Mouse (Mus musculus): ENCODE measurements around the gene Ccdc102a. TPM values are rescaled to one million over a fixed set of nuclear protein-coding genes. Genes with fewer than 3 reads are reported as not detected.

Ccdc102a gene
- total RNA-seq (2015), result 1.8 and 3.3 TPM in 2 replicates
- 9.1 and 10.7 TPM in 2 replicates for total RNA-seq (2017)

GRCm38 (mm10) chr8:94917851-94918495, at the start of gene Ccdc102a:
Ccdc102a (minus strand) TSS chr8:94918098.
- no peak for ATAC-seq (ENCODE audit: poor library complexity, severe bottlenecking)

DNA sequence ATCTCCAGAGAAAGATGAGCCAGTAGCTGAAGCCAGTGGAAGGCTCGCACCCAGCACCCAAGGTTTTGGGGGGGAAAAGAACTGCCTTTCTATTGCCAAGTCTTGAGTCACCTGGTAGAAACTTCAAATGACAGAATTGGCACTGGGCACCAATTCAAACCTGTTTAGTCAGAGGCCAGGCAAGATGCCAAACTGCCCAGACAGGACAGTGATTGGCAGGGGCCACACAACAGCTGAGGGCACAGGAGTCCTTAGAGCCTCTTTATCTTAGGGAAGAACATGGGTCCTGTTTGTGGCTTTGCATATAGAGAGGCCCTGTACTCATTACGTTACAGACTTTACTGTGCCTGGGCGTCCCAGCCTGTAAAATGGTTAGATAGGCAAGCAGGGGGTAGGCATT, 49.7 kb upstream of the Ccdc102a start:
- ATAC-seq (ENCODE audit: poor library complexity, severe bottlenecking), result no peak

- peak; percentile 44 for ATAC-seq (ENCODE audit: poor library complexity, severe bottlenecking)
These were observed 49.2 kb upstream of the Ccdc102a start for GRCm38 (mm10) chr8:94967071-94967470.

DNA sequence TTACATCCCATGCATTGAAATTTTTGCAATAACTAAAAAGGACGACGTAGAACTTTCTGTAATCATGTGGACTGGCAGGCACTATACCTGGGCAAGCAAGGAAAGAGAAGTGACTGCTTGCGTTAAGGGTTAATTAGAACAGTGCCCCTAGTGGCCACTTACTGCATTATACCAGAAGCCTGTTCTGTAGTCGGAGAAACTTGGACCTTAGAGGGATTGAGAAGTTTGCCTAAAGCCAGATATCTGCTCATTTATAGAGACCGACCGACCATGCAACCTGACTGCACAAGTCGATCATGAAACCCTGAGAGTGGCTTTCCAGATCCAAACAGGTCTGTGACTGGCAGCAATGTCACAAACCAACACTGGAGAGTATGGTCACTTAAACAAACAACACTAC, 48.7 kb upstream of the Ccdc102a start:
- ATAC-seq (ENCODE audit: poor library complexity, severe bottlenecking), result peak; percentile 74

DNA sequence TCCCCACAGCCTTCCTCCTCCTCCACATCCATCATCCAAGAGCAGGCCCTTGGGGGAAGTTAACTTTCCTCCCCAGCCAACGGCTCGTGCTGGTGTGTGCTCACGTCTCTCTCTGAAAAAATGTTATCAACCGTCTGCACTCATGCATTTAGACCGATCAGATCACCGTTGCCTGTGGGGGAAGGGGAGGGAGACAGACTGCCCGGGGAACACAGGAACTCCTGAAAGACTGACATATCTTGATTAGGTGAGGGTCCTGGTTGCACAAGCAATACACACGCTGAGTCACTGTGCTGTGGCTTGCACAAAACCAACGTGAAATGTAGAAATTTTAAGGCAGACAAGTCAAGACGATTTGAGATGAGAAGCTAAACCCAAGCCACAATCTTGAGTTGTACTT, 46.9 kb upstream of the Ccdc102a start:
- peak; percentile 74 for ATAC-seq (ENCODE audit: poor library complexity, severe bottlenecking)

GRCm38 (mm10) chr8:94962201-94962600, 44.3 kb upstream of the Ccdc102a start:
- ATAC-seq (ENCODE audit: poor library complexity, severe bottlenecking), result no peak

- ATAC-seq (ENCODE audit: poor library complexity, severe bottlenecking), result no peak
These were observed 38.2 kb upstream of the Ccdc102a start for GRCm38 (mm10) chr8:94956078-94956574.

- peak; percentile 94 for ATAC-seq (ENCODE audit: poor library complexity, severe bottlenecking)
These were observed 37.2 kb upstream of the Ccdc102a start for GRCm38 (mm10) chr8:94954921-94955758.

- peak; percentile 10; the same call in 1 of the 2 replicates for ATAC-seq (ENCODE audit: poor library complexity, severe bottlenecking)
These were observed 36.5 kb upstream of the Ccdc102a start for GRCm38 (mm10) chr8:94954368-94954737.

DNA sequence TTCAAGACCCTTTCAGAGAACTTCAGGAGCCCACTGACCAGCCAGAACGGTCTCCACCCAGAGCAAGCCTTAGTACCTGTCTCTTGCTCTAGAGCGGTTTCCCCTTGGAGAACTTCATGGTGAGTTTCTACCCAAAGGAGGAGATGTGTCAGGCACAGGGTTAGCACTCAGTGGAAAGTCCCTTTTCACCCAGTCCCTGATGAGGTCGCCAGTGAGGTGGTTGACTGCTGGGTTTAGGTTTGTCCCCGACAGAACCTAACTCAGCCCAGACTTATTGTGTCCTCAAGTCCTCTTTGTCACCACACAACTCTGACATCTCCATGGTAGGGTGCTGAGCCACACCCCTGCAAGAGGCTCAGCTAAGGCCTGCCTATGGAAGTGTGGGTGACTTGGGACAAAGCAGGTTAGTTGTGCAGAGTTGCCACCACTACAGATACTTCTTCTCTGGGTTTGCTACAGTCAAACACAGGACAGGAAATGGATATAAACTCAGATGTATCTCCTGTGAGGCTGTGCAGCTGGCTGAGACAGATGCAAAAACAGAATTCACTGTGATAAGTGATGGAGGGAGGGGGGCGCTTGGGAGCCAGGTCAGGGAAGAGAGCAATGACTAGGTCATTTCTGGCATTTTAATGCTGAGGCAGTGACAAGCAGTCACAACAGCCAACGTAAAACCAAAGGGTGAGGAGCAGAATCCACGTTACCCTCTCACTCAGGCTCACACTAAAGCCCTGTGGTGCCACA, 35.9 kb upstream of the Ccdc102a start:
- ATAC-seq (ENCODE audit: poor library complexity, severe bottlenecking), result no peak

DNA sequence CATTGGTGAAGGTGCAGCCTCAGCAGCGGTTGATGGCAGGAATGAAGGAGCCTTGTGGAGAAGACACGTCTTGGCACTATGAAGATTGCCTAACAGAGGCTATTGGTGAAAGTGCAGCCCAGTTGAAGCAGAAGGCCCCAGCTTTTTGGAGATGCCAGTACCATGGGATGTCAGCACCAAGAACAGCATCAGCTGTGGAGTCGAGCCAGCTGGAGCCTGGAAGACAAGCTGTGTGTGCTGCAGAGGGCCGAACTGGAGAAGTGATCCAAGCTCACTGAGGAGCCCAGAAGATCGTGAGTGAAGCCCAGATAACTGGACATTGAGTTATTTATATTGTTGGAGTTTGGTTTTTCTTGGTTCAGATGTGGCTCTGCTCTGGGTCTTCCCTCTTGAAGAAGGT, 34.2 kb upstream of the Ccdc102a start:
- ATAC-seq (ENCODE audit: poor library complexity, severe bottlenecking), result no peak

DNA sequence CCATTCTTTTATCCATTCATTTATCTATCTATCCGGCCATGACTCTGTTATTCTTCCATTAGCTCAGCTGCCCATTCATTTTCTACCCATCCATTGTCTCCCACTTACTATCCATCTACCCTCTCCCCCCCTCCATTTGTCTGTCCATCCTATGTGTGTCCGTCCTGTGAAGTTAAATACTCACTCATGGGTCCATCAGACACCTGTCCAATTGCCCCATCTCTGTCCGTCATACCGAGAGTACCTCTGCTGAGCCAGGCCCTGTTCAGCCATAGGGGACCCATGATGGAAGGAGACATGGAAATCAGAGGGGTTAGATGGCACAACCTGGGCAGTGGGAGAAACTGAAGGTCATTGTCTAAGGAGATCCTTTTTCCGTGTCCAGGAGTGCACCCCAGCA, 32.6 kb upstream of the Ccdc102a start:
- no peak for ATAC-seq (ENCODE audit: poor library complexity, severe bottlenecking)

DNA sequence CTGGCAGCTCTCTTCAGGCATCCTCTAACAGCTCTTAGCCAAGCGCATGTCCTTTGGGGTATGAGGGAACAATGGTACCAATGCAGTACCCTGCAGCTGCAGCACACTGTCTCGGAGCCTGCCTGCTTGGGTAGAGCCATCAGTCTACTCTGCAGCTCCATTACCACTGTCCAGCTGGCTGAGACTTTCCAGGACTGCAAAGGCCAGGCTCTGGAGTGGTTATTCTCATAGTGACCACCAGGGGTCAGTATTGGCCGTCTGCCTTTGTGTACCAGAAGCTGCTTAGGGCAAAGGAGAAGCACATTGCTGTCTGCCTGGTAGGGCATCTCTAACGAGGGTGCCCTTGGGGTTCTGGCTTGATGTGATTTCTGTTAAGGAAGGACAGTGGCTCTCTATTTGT, 32.1 kb upstream of the Ccdc102a start:
- ATAC-seq (ENCODE audit: poor library complexity, severe bottlenecking), result peak; percentile 77

GRCm38 (mm10) chr8:94949010-94949409, 31.1 kb upstream of the Ccdc102a start:
- no peak for ATAC-seq (ENCODE audit: poor library complexity, severe bottlenecking)

DNA sequence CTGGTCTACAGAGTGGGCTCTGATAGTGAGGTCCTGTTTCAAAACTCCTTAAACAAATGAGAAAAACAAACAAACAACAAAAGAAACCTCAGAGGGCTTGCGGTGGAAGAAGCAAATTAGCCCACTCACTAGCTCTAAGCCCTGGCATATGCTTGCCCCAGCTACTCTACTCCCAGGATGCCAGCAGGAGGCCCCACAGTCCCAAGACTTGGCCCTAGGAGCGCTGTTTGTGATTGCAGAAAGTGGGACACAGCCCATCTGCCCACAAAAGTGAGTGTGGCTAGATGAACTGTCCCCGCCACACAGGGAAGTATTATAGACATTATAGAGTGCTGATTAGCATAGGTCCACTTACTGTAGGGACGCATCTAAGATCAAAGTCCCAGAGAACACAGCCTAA, 30.5 kb upstream of the Ccdc102a start:
- no peak for ATAC-seq (ENCODE audit: poor library complexity, severe bottlenecking)

DNA sequence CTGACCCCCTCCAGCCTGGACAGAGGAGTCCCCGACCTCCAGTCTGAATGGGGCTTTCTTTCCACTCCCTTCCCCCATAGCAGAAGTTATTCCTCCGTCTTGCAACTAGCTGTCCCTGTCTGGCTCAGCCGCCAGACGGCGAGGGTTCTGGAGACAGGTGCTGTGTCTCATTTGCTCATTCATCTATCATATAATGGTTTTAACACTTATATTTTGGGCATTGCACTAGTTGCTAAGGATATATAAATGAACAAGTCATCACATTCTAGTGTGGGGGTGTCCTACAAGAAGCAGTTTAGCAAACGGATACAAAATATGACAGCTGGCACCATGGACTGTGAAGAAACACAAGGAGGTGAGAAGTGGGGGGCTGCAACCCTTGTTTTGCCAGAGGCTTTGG, 27.3 kb upstream of the Ccdc102a start:
- no peak for ATAC-seq (ENCODE audit: poor library complexity, severe bottlenecking)

DNA sequence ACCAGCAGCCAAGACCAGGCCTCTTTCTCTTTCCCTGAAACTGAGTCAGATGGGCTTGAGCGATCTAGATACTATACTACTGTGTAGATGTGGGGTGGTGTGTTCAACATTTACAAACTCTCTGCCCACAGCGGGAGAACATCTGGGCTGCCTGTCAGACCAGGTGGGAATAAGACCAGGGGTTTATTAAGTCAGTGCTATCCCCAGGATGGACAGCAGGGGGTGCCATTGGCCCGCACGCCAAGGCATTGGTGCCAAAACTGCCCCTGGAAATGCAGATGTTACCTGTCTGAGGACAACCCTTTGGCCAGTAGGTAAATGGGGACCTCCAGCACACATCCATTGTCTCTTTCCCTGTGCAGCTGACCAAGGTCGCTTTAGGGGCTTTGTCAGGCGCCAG, 24.7 kb upstream of the Ccdc102a start:
- peak; percentile 88 for ATAC-seq (ENCODE audit: poor library complexity, severe bottlenecking)

GRCm38 (mm10) chr8:94935172-94935571, 17.3 kb upstream of the Ccdc102a start:
- ATAC-seq (ENCODE audit: poor library complexity, severe bottlenecking), result peak; percentile 31; the same call in 1 of the 2 replicates

- peak; percentile 64 for ATAC-seq (ENCODE audit: poor library complexity, severe bottlenecking)
These were observed 16.0 kb upstream of the Ccdc102a start for GRCm38 (mm10) chr8:94933918-94934317.

- ATAC-seq (ENCODE audit: poor library complexity, severe bottlenecking), result no peak; the same call in 1 of the 2 replicates
These were observed 10.3 kb upstream of the Ccdc102a start for GRCm38 (mm10) chr8:94928227-94928626.

GRCm38 (mm10) chr8:94923405-94923804, 5.5 kb upstream of the Ccdc102a start, which contains the start of gene Adgrg5:
Adgrg5 (plus strand) TSS chr8:94923694.
- ATAC-seq (ENCODE audit: poor library complexity, severe bottlenecking), result peak; percentile 37

All from megakaryocyte, adult 5-6 weeks (primary cell).